Mouse (Mus musculus): Measurements from ENCODE around the gene Prph2.

The Prph2 gene

DNA sequence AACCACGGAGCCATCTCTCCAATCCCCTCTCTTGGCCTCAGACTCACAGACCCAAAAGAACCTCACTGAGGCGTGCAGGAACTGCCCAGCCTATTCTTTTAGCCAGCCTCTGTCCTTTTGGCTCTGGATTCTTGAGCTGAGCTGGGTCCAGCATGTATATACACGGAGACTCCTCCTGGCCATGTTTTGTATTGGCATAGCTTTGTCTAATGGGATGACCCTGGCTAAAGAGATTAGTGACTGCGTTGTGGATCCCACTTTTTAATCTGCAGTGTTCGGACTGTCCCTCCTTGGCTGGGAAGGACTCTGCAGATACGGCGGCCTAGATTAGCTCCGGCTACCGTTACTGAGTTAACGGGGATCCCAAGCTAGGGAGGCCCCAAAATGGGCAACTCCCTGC lies at the start of gene Prph2:
Prph2 (plus strand) TSS at position 274 of the 400 bp plus-strand sequence.
- DNase-seq (ENCODE audit: low spot score in 2 of 2), result no peak

GRCm38 (mm10) chr17:46864566-46865195 lies 45.6 kb upstream of the Prph2 start:
- DNase-seq (ENCODE audit: low spot score in 2 of 2), result no peak

- DNase-seq (ENCODE audit: low spot score in 2 of 2), result peak in 1 of 2 experiments; percentile 34
Measured at GRCm38 (mm10) chr17:46866836-46867235, 43.4 kb upstream of the Prph2 start.

DNA sequence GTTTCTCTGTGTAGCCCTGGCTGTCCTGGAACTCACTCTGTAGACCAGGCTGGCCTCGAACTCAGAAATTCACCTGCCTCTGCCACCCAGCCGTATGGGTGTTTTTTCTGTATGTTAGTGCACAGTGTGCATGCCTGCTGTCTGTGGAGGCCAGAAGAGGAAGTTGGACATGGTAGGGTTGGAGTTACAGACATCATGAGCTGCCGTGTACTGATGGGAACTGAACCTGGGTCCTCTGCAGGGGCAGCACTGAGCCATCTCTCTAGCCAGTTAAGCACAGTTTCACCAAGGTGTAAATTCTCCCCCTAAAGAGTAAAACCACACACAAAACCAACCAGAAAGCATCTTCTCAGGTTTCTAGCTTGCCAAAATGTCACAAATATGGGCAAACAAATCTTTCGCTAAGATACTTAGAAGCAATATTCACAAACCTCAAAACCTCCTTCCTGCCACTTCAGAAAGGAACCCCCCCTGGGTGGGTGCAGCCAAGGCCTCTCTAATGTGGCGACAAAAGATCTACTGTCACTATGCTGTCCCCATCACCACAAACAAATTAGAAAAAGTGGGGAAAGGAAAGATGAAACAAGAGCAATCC lies 40.0 kb upstream of the Prph2 start:
- no peak for DNase-seq (ENCODE audit: low spot score in 2 of 2)

DNA sequence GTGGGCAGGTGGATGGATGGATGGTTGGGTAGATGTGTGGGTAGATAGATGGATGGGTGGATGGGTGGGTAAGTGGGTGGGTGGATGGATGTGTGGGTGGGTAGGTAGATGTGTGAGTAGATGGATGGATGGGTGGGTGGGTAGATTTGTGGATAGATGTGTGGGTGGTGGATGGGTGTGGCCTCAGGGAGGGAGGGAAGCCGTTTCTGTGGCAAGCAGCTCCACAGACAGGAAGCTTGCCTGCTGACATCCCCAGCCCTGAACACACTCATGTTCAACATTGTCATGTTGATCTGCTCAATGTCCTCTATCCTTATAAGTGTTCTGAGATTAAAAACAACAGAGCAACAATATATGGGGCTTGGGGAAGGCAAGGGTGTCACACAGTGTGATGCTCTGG lies 39.3 kb upstream of the Prph2 start:
- no peak for DNase-seq (ENCODE audit: low spot score in 2 of 2)

GRCm38 (mm10) chr17:46872806-46873205 lies 37.5 kb upstream of the Prph2 start:
- no peak for DNase-seq (ENCODE audit: low spot score in 2 of 2)

GRCm38 (mm10) chr17:46874133-46874532 lies 36.1 kb upstream of the Prph2 start:
- peak; percentile 20 to 42 for DNase-seq (ENCODE audit: low spot score in 2 of 2)

DNA sequence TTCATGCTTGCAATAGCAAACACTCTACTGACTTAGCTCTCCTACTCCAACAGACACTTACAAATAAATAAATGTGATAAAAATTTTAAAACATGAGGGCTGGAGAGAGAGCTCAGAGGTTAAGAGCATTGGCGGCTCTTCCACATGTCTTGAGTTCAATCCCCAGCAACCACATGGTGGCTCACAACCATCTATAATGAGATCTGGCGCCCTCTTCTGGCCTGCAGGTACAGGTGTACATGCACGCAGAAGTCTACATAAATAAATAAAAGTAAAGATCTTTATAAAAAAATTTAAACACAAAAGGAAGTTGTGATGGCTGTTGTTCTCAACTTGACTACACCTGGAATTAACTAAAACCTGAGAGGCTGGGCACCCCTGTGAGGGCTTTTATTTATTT lies 34.6 kb upstream of the Prph2 start:
- DNase-seq (ENCODE audit: low spot score in 2 of 2), result no peak

DNA sequence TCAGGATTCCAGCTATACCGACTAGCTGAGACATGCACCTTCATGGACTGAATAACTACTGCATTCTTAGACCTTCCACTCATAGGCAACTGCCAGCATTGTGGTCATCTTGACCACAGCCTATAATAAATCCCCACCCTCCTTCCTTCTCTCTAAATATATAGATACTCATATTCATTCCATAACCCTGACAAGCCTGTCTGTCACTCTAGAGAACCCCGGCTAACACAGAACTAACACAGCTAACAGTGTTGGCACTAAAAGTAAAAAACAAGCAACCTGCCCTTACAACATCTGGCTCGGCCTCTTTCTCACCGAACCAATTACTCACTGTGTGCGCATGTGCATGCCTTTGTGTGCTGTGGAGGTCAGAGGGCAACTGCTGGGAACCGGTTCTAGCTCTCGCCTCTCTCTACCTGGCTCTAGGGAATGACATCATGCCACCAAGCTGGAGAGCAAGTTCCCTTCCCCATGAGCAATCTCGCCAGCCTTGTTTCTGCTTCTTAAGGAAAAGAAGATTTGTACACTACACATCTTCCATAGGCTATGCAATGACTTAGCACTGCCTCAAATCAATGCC lies 33.8 kb upstream of the Prph2 start:
- peak; percentile 36 to 67 for DNase-seq (ENCODE audit: low spot score in 2 of 2)

GRCm38 (mm10) chr17:46877061-46877460 lies 33.2 kb upstream of the Prph2 start:
- no peak for DNase-seq (ENCODE audit: low spot score in 2 of 2)

DNA sequence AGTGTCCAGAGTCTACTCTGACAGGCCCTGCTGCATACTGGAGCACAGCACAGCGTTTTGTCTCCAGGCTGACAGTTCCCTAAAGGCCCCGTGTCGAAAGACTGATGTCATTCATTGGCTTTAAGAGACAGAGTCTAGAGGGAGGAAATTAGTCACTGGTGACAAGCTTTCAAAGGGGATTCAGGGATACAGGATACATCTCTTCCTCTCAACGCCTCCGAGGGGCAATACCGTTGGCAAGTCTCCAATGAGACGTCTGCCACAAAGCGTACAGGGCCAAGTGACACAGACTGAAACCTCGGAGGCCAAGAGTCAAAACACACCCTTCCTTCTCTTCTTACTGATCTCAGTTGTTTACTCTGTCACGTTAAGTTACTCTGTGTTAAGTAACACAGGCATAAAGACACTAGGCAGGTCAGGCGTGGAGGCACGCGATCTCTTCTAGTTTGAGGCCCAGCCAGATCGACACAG lies 30.4 kb upstream of the Prph2 start:
- DNase-seq (ENCODE audit: low spot score in 2 of 2), result peak in 1 of 2 experiments; percentile 49

- no peak for DNase-seq (ENCODE audit: low spot score in 2 of 2)
Measured at GRCm38 (mm10) chr17:46880322-46880721, 29.9 kb upstream of the Prph2 start.

DNA sequence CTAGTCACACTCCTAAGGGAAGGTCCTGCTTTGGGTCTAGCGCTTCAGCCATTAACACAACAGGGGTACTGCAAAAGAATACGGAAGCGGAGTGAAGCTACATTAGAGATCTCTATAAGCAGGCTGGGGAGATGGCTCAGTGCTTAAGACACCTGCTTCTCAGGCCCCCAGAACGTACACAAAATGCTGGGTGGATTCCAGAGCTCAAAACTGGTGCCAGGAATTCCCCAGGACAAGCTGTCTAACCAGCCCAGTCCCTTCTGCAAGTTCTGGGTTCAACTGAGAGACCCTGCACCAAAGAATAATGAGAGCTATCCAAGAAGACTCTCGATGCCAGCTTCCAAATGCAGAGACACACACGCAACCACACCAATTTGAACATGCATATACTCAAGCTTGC lies 28.5 kb upstream of the Prph2 start:
- DNase-seq (ENCODE audit: low spot score in 2 of 2), result no peak

- no peak for DNase-seq (ENCODE audit: low spot score in 2 of 2)
Measured at GRCm38 (mm10) chr17:46883107-46883506, 27.2 kb upstream of the Prph2 start.

GRCm38 (mm10) chr17:46884766-46885165 lies 25.5 kb upstream of the Prph2 start:
- DNase-seq (ENCODE audit: low spot score in 2 of 2), result no peak

DNA sequence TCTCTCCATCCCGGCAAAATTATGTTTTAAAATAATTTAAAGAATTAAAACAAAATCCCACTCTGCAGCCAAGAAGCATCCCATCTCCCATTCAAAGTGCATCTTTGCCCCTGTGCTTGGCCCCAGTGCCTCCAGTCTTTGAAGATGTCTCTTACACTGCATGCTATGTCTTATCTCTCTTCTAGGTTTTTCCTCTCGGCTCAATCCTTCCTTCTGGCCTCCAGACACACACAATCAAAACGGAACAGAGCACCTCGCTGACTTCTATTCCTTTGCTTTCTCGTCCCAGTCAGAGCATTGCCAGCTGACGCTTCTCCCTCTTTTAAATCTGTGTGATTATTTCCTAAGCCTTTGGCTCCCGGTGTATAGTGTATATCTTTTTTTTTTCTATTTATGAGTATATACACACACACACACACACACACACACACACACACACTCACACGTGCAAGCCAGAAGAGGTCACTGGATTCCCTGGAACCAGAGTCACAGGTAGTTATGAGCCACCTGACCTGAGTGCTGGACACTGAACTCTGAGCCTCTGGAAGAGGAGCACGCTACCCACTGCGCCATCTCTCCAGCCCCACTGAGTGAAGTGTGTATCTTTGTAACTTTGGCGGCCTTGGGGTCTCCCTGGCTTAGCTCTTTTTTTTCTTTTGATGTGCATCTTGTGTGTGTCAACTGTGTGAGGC lies 24.9 kb upstream of the Prph2 start:
- DNase-seq (ENCODE audit: low spot score in 2 of 2), result no peak

- no peak for DNase-seq (ENCODE audit: low spot score in 2 of 2)
Measured at GRCm38 (mm10) chr17:46885910-46886643, 24.2 kb upstream of the Prph2 start.

DNA sequence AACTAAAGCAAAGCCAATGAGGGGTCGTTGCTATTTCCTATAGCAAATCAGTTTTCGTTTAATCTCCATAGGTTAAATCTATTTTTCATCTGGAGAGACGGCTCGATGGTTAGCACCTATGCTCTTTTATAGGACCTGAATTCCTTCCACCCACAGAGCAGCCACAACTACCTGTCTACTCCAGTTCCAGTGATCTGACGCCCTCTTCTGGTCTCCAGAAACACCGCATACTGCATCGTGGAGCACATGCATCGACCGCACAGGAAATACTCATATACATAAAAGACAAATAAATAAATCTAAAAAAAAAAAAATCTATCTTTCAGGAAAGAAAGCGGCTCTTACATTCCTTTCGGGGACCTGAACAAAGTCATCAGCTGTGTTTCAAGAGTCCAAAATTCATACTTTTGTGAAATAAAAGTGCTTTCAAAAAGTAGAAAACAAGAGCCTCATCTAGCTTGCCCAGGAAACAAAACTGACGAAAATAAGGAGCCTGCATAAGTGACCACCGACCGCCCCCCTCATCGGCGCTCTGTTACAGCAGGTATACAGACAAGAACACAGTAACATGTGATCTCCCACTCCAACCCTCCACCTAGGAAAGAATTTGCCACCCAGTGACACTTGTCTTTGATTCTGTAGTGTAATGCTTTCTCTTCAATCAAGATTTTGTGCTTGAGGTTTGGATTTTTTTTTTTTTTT lies 21.6 kb upstream of the Prph2 start:
- DNase-seq (ENCODE audit: low spot score in 2 of 2), result peak in 1 of 2 experiments; percentile 34

DNA sequence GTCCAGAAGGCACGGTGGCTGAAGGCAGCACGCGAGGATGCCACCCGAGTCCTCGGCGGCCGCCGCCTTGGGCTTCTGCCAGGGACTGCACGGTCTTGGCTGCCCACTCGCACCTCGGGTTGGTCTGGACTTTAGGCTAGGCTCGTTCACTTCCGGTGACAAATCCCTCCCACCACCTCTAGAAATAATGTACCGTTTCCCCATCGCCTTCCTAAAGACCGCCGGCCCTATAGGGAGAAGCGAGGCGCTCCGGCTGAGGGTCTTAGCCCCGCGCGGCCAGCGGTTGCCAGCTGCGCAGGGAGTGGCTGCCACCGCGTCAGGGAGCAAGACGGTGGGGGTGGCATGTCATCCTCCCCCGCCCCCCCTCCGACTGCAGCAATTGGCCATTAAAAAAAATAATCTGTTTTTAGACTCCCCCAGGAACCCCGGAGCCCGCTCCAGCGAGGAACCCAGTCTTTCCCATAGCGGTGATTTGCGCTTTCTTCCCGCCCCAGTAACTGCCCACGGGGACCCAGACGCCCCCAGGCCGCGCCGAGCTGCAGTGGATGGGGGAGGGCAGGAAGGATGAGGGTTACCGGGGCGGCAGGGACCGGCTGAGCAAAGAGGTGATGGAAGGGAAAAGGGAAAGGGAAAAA lies 20.7 kb upstream of the Prph2 start:
- peak; percentile 67 to 80 for DNase-seq (ENCODE audit: low spot score in 2 of 2)

- peak; percentile 93 to 97 for DNase-seq (ENCODE audit: low spot score in 2 of 2)
Measured at GRCm38 (mm10) chr17:46890116-46890815, 20.0 kb upstream of the Prph2 start, which contains the start of gene Tbcc. Tbcc (plus strand) TSS chr17:46890684.

Measured in urinary bladder, postnatal 36 days (tissue).